Comparison of ENCODE assay signal across 9 mouse cellular contexts in the genomic region with DNA sequence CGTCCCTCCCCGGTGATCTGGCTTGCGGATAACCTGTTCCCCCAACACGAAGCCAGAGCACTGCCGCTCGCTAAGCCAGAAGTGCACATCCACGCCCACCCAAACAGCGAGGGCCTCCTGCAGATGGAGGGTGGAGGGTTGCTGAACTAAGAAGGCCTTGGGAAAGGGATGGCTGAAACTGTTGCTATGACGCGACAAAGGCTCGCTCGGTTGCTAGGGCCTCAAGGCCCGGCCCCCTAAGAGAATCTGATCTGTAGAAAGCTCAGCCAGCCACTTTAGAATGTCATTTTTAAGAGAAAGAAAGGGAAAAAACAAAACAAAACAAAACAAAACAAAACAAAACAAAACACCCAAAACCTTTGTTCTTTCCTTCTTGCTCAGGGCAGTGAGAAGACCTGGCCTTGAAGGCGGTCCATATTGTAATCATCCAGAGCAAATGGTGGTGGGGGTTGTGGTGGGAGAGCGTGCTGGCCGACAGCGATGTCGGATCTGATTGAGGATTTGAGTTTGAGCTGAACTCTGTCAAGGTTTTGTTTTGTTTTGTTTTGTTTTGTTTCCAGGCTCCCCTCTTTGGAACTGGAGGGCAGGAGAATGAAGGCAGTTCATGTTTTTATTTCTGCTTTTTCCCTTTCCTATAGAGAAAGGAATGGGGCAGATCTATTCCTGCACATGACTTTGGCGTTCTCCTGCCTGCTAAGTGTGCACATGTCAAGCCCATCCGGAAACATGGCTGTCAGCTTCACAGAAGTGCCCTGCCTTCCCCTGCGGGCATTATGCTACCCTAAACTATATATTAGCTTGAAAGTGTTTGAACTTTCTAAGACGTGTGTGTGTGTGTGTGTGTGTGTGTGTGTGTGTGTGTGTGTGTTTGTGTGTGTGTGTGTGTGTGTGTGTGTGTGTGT. TPM values are rescaled to one million over a fixed set of nuclear protein-coding genes. Genes with fewer than 3 reads are reported as not detected.
DNase-seq lines count a peak whose midpoint lies in the region; ATAC-seq lines count a peak whose summit lies in the region.
"Had no signal": no experiment of that assay in that cellular context is flagged by ENCODE, and none has a peak within 500 bp of the region (broad histone marks: within the 10 kb centered on the region; RNA-seq: fewer than 3 reads in every experiment).

A gene (minus strand): TSS at position 188 of the 902 bp plus-strand sequence.

- H3K9ac ChIP-seq in limb, embryonic 13.5 days, result no peak within 1 kb of the TSS
- no peak within 1 kb of the TSS for H3K9ac ChIP-seq in liver, embryonic 12.5 days

- H3K27ac ChIP-seq in limb, embryonic 13.5 days, result no peak within 1 kb of the TSS
- no peak within 1 kb of the TSS for H3K27ac ChIP-seq in liver, embryonic 12.5 days

- H3K4me3 ChIP-seq in limb, embryonic 13.5 days, result no peak within 1 kb of the TSS
- H3K4me3 ChIP-seq in liver, embryonic 12.5 days, result no peak within 1 kb of the TSS

- ATAC-seq in limb, embryonic 13.5 days (ENCODE audit: low FRiP score, low read depth), result peak; percentile 41; the same call in 1 of the 2 replicates
- ATAC-seq in liver, embryonic 12.5 days, result no peak

- no peaks in the 10 kb centered on the region for H3K9me3 ChIP-seq in limb, embryonic 13.5 days
- H3K9me3 ChIP-seq in liver, embryonic 12.5 days (replicated peaks), result no peaks in the 10 kb centered on the region

- peak; percentile 28 to 59 for DNase-seq in adrenal gland, adult (ENCODE audit: inconsistent age in 2 of 2, low spot score in 1 of 2)
- DNase-seq in adrenal gland, adult 8-10 months, result no peak
- DNase-seq in ovary, postnatal 36 days (ENCODE audit: low spot score), result peak; percentile 17
- DNase-seq in ovary, postnatal 10 days (ENCODE audit: low spot score), result no peak
- no peak for DNase-seq in cerebellum, adult 9-11 months
- no peak for DNase-seq in thymus, postnatal 36 days
- DNase-seq: kidney, adult 9 months had no signal

- H3K4me1 ChIP-seq in limb, embryonic 13.5 days, result peaks cover 10% of the 10 kb centered on the region
- peaks cover 9% of the 10 kb centered on the region for H3K4me1 ChIP-seq in liver, embryonic 12.5 days

- H3K27me3 ChIP-seq in limb, embryonic 13.5 days, result no peaks in the 10 kb centered on the region
- H3K27me3 ChIP-seq in liver, embryonic 12.5 days (replicated peaks), result no peaks in the 10 kb centered on the region; the same call in 1 of the 2 replicates

- 35% methylated on average over 22 of the region's 22 CpGs for WGBS in limb, embryonic 13.5 days
- WGBS in liver, embryonic 12.5 days (ENCODE audit: insufficient replicate concordance), result 53% methylated on average over 22 of the region's 22 CpGs

- no peaks in the 10 kb centered on the region for H3K36me3 ChIP-seq in limb, embryonic 13.5 days
- H3K36me3 ChIP-seq in liver, embryonic 12.5 days, result no peaks in the 10 kb centered on the region

- peak within 1 kb of the TSS; percentile 36 for H3K4me2 ChIP-seq in limb, embryonic 13.5 days (replicated peaks)
- no peak within 1 kb of the TSS for H3K4me2 ChIP-seq in liver, embryonic 12.5 days

RNA-seq across cellular contexts. Expression of the gene that starts here (rescaled TPM):
- total RNA-seq in adrenal gland, adult 8-10 months (2022), result under 1 TPM; 0.09 to 0.40 (median 0.22) TPM
- polyA plus RNA-seq in limb, embryonic 13.5 days (2015; fragmentation: Nextera tagmentation; extraction: Ambion mirVana), result 0.13 and 0.24 TPM in 2 replicates
- not detected in 2 replicates for polyA plus RNA-seq in liver, embryonic 12.5 days (2016; fragmentation: Nextera tagmentation; extraction: Ambion mirVana)

Comparison
In these comparisons a context has a peak if more than half of its experiments do, and no peak if none do; other contexts are left out.
1. DNase-seq: peak in adrenal gland, adult (2 of 2) and ovary, postnatal 36 days (single experiment); none in adrenal gland, adult 8-10 months (single experiment), ovary, postnatal 10 days (single experiment), cerebellum, adult 9-11 months (single experiment) and thymus, postnatal 36 days (0 of 2).
2. Peak in ATAC-seq and H3K4me2 ChIP-seq in limb, embryonic 13.5 days; RNA of the gene not detected or under 1 TPM.